Mouse (Mus musculus): ENCODE results near the gene Hdac1.

DNA sequence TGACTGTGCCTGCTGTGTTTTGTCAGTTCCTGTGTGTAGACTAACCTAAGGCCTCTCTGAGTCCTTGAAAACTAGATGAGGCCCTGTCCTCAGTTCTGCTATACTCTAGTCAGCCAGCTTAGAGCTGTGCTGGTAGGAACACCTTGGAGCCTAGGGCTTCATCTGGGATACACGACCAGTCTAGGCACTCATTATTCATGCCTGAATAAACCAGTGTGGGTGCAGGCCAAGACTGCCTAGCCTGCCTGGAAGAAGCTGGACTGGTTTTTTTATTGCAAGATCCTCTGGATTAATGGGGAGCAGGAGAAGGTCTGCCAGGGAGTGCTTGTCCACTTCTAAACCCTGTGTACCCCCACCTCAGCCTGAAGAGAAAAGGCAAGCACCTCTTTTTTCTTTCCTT is 44.4 kb upstream of the Hdac1 start:
- TF ChIP-seq CTCF (IDR thresholded peaks at IDR 0.05) (no peak), EP300 (IDR thresholded peaks at IDR 0.05) (no peak)

Data from lung, postnatal 0 days (tissue).